Mouse (Mus musculus) inflammation-experienced regulatory T-cells (primary cell): Measurements from ENCODE around the gene Dcaf5. TPM values are rescaled to one million over a fixed set of nuclear protein-coding genes. Genes with fewer than 3 reads are reported as not detected.

Source experiments
- polyA plus RNA-seq, 2 experiments: library from polyadenylated mRNA; unstranded; fragments of 100-300 nt; shearing (Covaris generic); gene quantifications; one replicate each; pipeline ENCODE4 v1.2.1; 2017

Gene Dcaf5
- polyA plus RNA-seq = 10 to 100 TPM; 67.3 to 67.9 TPM

GRCm38 (mm10) chr12:80436336-80436976 is at the start of gene Dcaf5:
TSS of gene Dcaf5 (minus strand) at chr12:80436601.

GRCm38 (mm10) chr12:80462942-80463651 is 26.7 kb upstream of the Dcaf5 start, which contains the start of gene Exd2:
TSS of gene Exd2 (plus strand) at chr12:80463095.

Other genes starting within 250 kb of the Dcaf5 start
- gene Actn1, start 176.2 kb downstream of the Dcaf5 start, polyA plus RNA-seq = 10 to 100 TPM; 20.3 to 30.8 TPM
- gene Exd2, start 26.5 kb upstream of the Dcaf5 start, polyA plus RNA-seq = 10 to 100 TPM; 32.5 to 65.0 TPM
- 1 to 10 TPM in 1 of 2 experiments, under 1 TPM in 1; 0.46 to 1.3 TPM for gene Galnt16, start 81.7 kb upstream of the Dcaf5 start, polyA plus RNA-seq
- gene Slc39a9, start 207.3 kb upstream of the Dcaf5 start, polyA plus RNA-seq = 10 to 100 TPM; 28.4 to 33.7 TPM
- gene Erh, start 207.7 kb upstream of the Dcaf5 start, polyA plus RNA-seq = 10 to 100 TPM; 52.9 to 53.3 TPM